Mouse (Mus musculus) mouse trophoblast stem cell (cell line): ENCODE measurements at regions not wholly inside any gene's neighbourhood (a gene's known extent, or its start where the extent isn't known, plus 50 kb on each side); places are given as distances from the start of the nearest gene placed in this dataset.

Experiments
- in situ Hi-C, 2 experiments: fragments of 300-500 bp; cut with MseI, MboI; formaldehyde crosslinking; loops; 2 replicates in 1 of 2; 3 replicates in 1 of 2; pipeline ENCODE4 v1.15.1; 2025

DNA sequence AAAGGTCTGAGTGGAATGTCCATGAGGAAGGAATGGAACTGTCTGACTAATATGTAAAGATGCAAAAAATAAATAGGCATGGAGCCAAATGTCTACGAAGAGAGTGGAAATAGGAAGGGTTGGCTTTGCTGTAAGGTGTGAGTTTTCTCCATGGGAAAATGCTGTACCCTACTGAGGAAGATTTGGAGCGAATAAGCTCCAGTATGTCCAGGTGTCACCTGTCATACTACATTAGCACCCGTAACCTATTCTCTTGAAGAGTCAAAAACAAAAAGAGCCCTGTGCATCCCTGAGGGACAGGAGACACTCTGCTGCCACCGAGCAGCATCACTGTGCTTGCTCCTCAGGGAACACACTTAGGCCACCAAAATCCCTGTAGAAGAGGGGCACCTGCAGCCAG is 95.0 kb upstream of the Tas2r119 start:
- in situ Hi-C loops: no loop called here

- in situ Hi-C loops: no loop called here
These were observed 83.2 kb upstream of the Tas2r119 start for GRCm38 (mm10) chr15:32093889-32094288.

DNA sequence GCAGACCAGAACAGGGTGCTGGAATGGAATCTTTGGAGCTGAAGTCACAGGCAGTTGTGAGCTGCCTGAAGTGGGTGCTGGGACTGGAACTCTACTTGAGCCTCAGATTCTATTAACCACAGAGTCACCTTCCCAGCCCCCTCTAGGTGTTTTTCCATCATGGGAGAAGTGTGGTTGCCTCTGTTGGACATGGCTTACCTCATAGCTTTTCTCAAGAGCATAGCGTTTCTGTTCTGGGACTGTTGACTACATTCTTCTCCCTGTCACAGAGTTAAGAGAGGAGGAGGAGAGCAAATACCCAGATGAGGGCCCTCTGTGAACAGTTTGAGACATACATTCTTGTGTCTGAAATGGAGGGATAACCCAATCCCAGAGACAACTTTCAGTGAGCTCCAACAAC is 81.5 kb upstream of the Tas2r119 start:
- in situ Hi-C loops: no loop called here

DNA sequence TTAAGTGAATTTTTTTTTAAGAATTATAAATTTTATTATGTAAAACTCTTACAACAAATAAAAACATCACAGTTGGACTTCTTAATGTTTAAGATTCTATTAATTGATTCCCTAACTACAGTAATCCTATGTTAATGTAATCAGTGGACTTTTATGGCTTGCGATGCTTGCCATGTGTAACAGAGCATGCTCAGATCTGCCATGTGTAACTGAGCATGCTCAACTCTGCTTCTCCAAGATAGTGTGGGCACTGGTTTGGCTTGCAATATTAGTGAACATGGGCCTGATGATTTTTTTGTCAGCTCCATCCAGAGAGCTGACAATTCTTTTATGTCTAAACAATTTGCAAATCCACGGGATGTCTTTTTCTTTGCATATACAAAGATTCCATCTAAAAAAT is 66.4 kb upstream of the Tas2r119 start:
- in situ Hi-C loops: no loop called here
